Mouse (Mus musculus): ENCODE measurements around the gene Fry.

The Fry gene

GRCm38 (mm10) chr5:150118455-150119241 is at the start of gene Fry:
Gene Fry (plus strand): TSS chr5:150118645.
- peak; percentile 90 for DNase-seq (ENCODE audit: low read depth, low spot score)

GRCm38 (mm10) chr5:150070086-150070485 is 48.4 kb upstream of the Fry start:
- DNase-seq (ENCODE audit: low read depth, low spot score) = no peak

GRCm38 (mm10) chr5:150071738-150072137 is 46.7 kb upstream of the Fry start:
- no peak for DNase-seq (ENCODE audit: low read depth, low spot score)

DNA sequence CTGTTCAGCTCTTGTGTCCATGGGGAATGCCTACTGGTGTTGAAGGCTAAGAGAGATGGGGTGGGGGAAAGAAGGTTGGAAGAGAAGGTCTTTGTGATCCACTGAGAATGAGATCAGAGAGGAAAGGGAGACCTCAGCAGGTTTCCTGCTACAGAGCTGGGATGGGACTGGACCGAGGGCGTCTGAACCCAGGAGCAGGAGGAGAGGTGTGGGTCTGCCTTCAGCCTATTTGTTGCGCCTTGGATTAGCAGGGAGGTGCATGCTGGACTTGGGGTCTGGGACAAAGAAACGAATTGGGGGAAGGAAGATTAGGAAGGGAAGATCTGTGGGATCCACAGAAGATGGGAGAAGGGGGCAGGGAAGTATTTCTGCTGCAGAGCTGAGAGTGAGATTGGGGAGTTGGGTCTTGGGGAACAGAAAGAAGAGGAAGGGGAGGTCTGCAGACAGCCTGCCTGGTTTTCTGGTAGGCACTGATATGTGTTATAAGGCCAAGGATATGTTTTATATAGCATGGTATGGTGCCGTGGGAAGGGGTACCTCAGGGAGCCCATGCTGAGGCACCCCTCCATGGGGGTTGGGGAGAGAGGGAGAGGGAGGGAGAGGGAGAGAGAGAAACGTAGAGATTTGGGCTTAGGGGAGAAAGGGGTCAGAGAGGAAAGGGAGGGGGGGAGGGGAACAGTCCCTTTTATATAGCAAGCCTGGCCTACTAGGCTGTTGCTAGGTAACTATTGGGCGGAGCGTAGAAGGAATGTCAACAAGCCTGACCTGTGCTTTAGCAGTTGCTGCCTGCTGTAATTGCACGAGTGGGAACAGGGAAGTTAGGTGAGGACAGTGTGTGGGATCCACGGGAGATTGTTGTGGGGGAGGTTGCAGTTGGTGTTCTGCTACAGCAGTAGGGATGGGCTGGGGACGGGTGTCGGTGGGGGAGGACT is 38.3 kb upstream of the Fry start:
- DNase-seq (ENCODE audit: low read depth, low spot score) = peak; percentile 95

DNA sequence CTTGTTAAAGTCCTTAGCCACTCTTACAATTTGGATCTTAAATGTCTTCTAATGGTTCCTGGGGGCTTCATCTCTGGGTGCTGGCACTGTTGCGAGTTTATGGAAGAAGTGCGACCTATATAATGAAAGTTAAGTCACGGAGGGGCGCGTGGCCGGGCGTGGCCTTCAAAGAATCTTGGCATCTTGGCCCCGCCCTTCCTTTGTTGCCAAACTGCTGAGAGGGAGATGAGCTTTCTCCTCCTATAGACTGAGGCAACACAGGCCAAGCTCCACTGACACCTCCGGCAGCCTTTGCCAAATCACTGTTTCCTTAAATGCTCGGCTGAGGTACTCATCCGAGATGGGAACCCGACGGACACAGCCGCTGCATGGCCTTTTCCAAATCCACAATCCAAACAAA is 35.7 kb upstream of the Fry start:
- DNase-seq (ENCODE audit: low read depth, low spot score) = peak; percentile 70

DNA sequence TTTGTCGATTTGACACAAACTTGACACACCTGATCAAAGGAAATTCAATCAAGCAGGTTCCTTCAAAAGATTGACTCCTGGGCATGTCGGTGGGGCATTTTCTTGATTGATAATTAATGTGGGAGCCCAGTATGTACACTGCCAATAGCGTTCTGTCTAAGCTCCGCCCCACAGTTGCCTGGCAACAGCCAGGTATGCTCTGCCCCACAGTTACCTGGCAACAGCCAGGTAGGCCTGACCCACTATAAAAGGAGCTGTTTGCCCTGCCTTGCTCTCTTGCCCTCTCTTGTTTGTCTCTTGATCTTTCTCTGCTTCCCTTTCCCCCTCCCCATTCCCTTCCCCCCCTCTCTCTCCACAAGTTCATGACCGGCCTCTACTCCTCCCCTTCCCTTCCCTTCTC is 35.3 kb upstream of the Fry start:
- DNase-seq (ENCODE audit: low read depth, low spot score) = peak; percentile 64

DNA sequence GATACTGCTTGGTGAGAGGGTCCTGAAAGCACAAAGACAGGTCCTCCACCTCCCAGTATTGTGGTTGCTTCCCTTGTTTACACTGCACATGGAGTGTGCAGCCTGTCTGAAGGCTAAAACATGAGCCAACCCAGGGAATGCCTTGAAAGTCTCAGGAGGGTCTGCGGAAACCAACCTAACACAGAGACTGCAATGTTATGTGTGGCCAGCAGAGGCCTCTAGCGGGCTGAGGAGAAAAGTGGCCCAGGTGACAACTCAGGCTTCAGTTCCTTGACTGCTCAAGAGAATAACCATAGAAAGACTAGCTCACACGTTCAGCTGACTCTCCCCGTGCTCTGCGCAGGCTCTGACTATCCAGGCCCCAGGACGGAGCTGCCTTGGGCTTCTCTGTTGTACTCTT is 20.8 kb upstream of the Fry start:
- peak; percentile 77 for DNase-seq (ENCODE audit: low read depth, low spot score)

- peak; percentile 54 for DNase-seq (ENCODE audit: low read depth, low spot score)
Observed at GRCm38 (mm10) chr5:150098754-150099153, 19.7 kb upstream of the Fry start.

GRCm38 (mm10) chr5:150101789-150102188 is 16.7 kb upstream of the Fry start:
- no peak for DNase-seq (ENCODE audit: low read depth, low spot score)

DNA sequence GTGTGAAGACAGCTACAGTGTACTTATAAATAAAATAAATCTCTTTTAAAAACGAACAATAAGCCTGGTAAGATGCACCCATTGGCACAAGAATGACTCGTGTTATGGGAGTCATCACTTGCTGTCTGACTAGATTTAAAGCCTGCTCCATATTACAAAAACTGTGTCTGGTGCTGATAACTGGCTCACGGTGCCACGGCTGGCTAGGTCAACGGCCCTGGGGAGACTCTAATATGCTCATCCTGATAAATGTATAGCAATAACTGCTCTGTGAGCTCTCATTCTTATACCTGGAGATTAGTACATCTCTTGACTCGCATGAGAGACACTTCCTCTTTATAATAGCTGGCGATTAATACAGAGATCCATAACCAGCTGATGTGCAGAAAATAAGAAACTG is 12.1 kb upstream of the Fry start:
- no peak for DNase-seq (ENCODE audit: low read depth, low spot score)

DNA sequence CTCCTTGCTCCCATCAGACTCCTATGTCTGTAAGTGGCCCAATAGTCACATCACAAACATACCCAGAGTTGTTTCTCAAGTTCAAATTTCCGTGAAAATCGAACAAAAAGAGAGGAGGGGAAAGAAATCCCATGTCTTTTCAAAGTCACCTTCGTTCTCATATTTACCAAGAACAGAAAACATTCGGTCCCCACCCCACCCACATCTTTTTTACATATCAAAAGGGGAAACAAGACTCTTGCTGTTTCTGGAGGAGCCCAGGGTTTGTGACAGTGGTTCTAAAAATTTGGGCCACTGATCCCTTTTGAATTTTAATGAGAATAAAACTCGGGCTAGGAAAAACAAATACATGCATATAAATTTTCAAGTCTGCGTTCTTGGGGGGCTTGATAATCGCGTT is 7.2 kb upstream of the Fry start:
- DNase-seq (ENCODE audit: low read depth, low spot score) = peak; percentile 68

DNA sequence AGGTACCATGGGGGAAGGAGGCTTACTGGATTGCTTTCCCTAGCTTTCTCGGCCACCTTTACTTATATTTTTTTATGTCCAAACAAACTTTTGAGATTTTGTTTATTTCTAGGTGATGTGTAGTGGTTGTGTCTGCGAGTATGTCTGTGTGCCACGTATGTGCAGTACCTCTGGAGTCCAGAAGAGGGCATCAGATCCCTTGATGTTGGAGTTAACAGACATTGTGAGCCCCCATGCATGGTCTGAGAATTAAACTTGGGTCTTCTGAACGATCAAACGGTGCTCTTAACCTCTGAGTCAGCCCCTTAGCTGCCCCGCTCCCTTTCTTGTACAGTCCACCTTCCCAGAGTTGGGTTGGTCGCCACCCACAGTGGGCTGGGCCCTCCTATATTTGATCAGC is 4.4 kb upstream of the Fry start:
- peak; percentile 77 for DNase-seq (ENCODE audit: low read depth, low spot score)

DNA sequence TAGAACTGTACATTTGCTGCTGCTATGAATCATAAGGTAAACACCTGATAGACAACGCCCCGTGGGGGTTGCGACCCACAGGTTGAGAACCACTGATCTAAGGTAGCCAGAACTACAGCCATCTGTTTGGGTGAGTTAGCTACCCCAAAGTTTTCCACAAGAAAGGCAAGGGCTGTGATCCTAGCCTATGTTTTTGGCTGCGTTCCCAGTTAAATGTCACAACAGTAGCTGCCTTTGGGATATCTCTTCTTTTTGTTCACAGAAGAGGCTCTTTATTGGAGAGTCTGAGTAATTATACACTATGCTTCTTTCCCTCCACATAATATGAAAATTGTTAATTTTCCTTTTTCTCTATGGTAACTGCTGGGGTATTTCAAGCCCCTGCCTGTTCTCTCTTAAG is 3.7 kb upstream of the Fry start:
- no peak for DNase-seq (ENCODE audit: low read depth, low spot score)

DNA sequence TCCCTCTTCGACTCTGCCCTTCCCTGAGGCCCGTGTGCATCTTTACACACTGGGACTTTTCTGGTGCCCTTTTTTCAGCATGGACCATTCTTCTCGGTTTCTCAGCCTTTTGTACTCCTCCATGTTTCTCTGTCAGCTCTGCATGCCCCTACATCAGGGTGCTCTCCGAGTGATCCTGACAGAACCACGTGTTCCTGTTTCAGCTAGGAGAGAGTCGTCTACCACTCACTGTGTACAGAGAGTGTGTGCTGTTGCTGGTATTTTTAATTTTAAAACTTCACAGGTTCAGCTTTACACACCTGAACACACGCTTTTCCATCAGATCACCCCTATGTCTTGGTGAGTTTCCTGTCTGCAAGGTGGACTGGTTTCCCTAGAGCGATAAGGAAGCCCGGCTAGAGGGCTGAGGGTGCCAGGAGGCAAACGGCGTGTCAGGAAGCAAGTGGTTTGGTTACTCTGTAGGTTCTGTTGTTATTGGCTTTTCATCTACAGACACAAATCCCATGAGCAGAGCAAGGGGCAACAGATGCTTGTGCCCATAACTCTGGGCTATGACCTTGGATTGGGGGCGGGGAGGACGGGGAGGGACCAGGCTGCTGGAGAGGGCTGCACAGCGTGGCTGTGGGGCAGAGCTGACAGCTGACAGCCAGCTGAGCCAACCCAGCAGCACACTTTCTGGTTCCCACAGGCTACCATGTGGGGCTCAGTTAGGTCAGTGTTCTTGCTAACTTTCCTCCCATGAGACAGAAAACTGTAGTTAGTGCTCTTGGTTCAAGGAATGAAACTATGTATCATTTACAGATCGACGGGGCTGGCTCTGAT is 3.0 kb upstream of the Fry start:
- no peak for DNase-seq (ENCODE audit: low read depth, low spot score)

- no peak for DNase-seq (ENCODE audit: low read depth, low spot score)
Observed at GRCm38 (mm10) chr5:150116216-150116905, 2.1 kb upstream of the Fry start.

GRCm38 (mm10) chr5:150116906-150117216 is 1.6 kb upstream of the Fry start:
- DNase-seq (ENCODE audit: low read depth, low spot score) = peak; percentile 80

- no peak for DNase-seq (ENCODE audit: low read depth, low spot score)
Observed at GRCm38 (mm10) chr5:150118124-150118454, 356 bp upstream of the Fry start.

DNA sequence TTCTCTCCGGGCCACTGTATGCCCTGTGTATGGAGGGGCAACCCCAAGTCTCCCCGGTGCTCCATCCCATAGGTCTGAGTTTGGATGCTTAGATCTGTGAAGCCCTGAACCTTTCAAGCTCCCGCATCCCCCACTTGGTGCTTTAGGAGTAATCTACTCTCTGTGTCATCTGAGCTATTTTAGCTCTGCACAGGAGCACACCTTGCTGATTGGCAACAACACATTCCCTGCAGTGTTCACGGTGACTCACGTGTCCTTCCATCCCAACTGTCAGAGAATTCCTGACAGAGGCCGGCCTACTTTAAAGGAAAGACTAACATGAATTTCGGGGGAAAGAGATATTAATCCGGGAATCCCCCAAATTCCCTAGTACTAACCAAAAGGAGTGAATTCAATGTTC is 2.2 kb downstream of the Fry start:
- no peak for DNase-seq (ENCODE audit: low read depth, low spot score)

GRCm38 (mm10) chr5:150122095-150122494 is 3.6 kb downstream of the Fry start:
- DNase-seq (ENCODE audit: low read depth, low spot score) = no peak

DNA sequence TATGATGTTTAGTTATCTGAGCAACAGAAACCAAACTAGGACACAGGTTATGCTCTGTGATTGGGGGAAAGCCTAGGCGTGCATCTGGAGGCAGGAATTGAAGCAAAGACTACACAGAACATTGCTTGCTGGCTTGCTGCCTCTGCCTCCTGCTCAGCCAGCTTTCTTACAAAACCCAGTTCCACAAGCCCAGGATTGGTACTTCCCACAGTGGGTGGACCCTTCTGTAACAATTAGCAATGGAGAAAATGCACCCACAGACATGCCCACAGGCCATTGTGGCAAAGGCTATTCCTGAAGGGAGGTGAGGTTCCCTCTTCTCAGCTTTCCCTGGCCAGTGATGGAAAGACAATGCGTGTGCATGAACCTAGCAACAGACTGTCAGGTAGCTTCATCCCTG is 4.1 kb downstream of the Fry start:
- no peak for DNase-seq (ENCODE audit: low read depth, low spot score)

DNA sequence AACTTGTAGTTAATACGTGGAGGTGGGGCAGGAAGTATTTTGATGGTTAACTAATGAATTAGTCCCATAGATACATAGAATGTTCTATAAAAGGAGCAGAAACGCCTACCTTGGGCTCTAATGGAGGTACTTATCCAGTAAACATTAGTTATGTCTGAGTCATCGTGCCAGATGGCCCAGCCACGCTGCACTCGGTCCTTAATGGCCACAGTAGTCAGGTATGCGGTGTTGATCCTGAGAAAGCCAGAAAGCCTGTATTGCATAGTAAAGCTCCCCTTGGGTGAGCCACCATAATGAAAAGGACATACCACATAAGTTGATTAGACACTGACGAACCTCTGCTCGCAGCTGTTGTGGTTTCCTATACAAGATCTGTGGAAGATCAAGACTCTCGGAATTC is 7.5 kb downstream of the Fry start:
- DNase-seq (ENCODE audit: low read depth, low spot score) = no peak

DNA sequence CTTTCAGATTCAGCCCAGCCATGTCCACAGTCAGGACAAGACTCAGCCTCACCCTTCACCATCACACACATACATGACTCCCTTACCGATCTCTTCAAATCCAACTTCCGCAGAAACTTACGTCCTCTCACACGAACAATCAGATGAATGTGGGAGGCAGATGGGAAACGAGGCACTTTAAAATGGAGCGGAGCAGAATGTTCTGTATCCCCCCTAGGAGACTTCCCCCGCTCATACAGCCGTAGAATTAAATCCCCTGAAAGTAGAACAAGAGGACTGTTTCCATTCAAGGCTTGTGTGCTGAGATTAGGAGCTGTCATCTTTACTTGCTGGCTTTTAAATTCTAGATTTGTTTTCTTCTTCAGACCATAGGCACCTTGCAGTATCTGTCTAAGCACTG is 10.0 kb downstream of the Fry start:
- DNase-seq (ENCODE audit: low read depth, low spot score) = no peak
